Mouse (Mus musculus): ENCODE data around the gene Tapt1.

GRCm38 (mm10) chr5:44166866-44167265 lies 59.6 kb downstream of the Tapt1 start:
- TF ChIP-seq POLR2A (IDR thresholded peaks at IDR 0.05; ENCODE audit: insufficient read depth, low read length): no peak
- no peak for TF ChIP-seq CTCF (IDR thresholded peaks at IDR 0.05; ENCODE audit: low read depth, low read length)
